Mouse (Mus musculus) heart, embryonic 14.5 days (tissue): Measurements from ENCODE around the gene Gm11238. TPM values are rescaled to one million over a fixed set of nuclear protein-coding genes. Genes with fewer than 3 reads are reported as not detected.
"Not testable (repeated sequence)": the region's sequence is repeated elsewhere in the genome, so short reads cannot be mapped to it uniquely, and the experiment has no call there.

Experiments
- ATAC-seq: fragments of 200-750 bp; cut with Nextera tagmentation; 2 replicates; pipeline ENCODE4 v1.8.0; 2017; ENCODE audit warnings: low read depth, moderate TSS enrichment; ENCODE audit not compliant: insufficient number of reproducible peaks, insufficient read depth, low FRiP score
- H3K27ac ChIP-seq, 2 experiments: fragments of 200-500 bp in 1 of 2; fragments of 300-500 bp in 1 of 2; sonication (generic) in 1 of 2; replicated peaks in 1 of 2; 2 replicates each; pipeline ENCODE4 v1.5.1; 2012 to 2014; ENCODE audit warnings: low read depth in 2 of 2, low read length in 2 of 2, control low read depth in 1 of 2, mild to moderate bottlenecking in 1 of 2, mixed read lengths in 1 of 2; ENCODE audit not compliant: control insufficient read depth in 1 of 2, insufficient read depth in 1 of 2
- H3K27me3 ChIP-seq: fragments of 300-500 bp; sonication (generic); 2 replicates; pipeline ENCODE4 v1.6.1; 2014; ENCODE audit warnings: mild to moderate bottlenecking, low read length, control low read depth; ENCODE audit not compliant: control insufficient read depth, insufficient read depth
- H3K36me3 ChIP-seq: fragments of 300-500 bp; sonication (generic); 2 replicates; pipeline ENCODE4 v1.6.1; 2014; ENCODE audit warnings: mild to moderate bottlenecking, control low read depth, low read length, mixed read lengths; ENCODE audit not compliant: control insufficient read depth, insufficient read depth
- H3K4me1 ChIP-seq, 2 experiments: fragments of 200-500 bp in 1 of 2; fragments of 300-500 bp in 1 of 2; sonication (generic) in 1 of 2; 2 replicates each; pipeline ENCODE4 v1.6.1; 2012 to 2014; ENCODE audit warnings: low read length in 2 of 2, control low read depth in 1 of 2, mixed read lengths in 1 of 2; ENCODE audit not compliant: control insufficient read depth in 2 of 2, insufficient read depth in 2 of 2
- H3K4me2 ChIP-seq: fragments of 300-500 bp; sonication (generic); 2 replicates; pipeline ENCODE4 v1.6.1; 2014; ENCODE audit warnings: mild to moderate bottlenecking, low read length
- H3K4me3 ChIP-seq, 2 experiments: fragments of 200-500 bp in 1 of 2; fragments of 300-500 bp in 1 of 2; sonication (generic) in 1 of 2; 2 replicates each; pipeline ENCODE4 v1.5.1; 2012 to 2014; ENCODE audit warnings: low read length in 2 of 2, mild to moderate bottlenecking in 2 of 2, control low read depth in 1 of 2, low read depth in 1 of 2, moderate library complexity in 1 of 2; ENCODE audit not compliant: control insufficient read depth in 1 of 2, insufficient read depth in 1 of 2
- H3K9ac ChIP-seq: fragments of 300-500 bp; sonication (generic); 2 replicates; pipeline ENCODE4 v1.6.1; 2014; ENCODE audit warnings: mild to moderate bottlenecking, low read length
- H3K9me3 ChIP-seq: fragments of 300-500 bp; sonication (generic); 2 replicates; pipeline ENCODE4 v1.6.1; 2016; ENCODE audit warnings: low read length, control low read depth; ENCODE audit not compliant: control insufficient read depth
- WGBS: fragments of 180-500 bp; shearing (Covaris S2); extraction: QIAGEN DNeasy Blood & Tissue Kit; methylation state at CpG from one replicate; pipeline ENCODE4 v1.1.7; 2014; 5-methylcytosine and 5-hydroxymethylcytosine counted together
- polyA plus RNA-seq: library from polyadenylated mRNA; unstranded; fragments of >200 nt; fragmentation: Nextera tagmentation; extraction: Ambion mirVana; gene quantifications from 2 replicates; pipeline ENCODE4 v1.2.1, GENCODE M21; 2014

Gm11238 gene
- not detected in 2 replicates for polyA plus RNA-seq

DNA sequence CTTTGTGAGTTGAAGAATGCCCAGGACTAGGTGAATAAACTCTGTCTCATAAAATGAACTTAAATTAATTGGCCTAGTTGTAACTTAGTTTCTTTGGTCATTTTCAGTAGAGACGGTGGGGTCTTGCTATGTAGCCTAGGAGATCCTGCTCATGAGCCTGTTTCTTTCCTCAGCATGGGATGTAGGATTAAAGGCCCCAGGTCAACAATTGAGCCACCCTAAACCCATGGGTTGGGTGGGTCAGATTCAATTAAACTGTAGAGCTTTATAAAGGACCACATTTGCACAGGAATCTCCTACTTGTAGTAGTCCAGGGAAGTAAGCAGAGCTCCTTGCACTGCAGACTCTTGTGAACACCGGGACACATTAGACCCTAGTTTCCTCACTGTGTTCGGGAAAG, at the start of gene Gm11238:
Gm11238 (plus strand) TSS at position 301 of the 400 bp plus-strand sequence.
- H3K27me3 ChIP-seq, H3K9ac ChIP-seq, H3K9me3 ChIP-seq, H3K4me2 ChIP-seq, H3K4me3 ChIP-seq, H3K27ac ChIP-seq, H3K36me3 ChIP-seq, ATAC-seq, H3K4me1 ChIP-seq: not testable (repeated sequence)
- WGBS = no CpG with 5 or more reads among the region's 3 CpGs

DNA sequence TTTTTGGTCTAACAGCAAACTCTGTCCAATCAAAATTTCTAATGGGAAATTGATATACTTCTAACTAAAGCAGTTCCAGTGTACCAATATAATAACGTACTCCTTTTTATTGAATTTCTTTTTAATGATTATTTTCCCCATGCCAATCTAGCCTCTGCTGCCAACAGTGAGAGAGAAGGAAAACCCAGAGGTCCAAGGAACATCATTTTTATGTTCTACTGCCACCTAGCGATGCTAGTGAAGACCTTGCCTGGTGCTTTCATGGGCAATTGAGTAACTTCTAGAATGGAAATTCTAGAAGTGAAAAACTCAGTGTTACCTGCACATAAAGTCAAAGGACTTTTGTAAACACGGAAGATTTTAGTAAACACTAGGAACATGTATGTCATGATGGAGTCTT, 8.4 kb upstream of the Gm11238 start:
- WGBS = 12% methylated on average over 3 of the region's 3 CpGs
- Histone ChIP-seq H3K9me3 (no peaks in the 10 kb centered on the region), H3K4me3 (no peak overlapping the region), H3K27ac (no peak overlapping the region), H3K4me1 (no peaks in the 10 kb centered on the region), H3K27me3 (no peaks in the 10 kb centered on the region), H3K4me2 (no peak overlapping the region), H3K36me3 (no peaks in the 10 kb centered on the region), H3K9ac (no peak overlapping the region)
- ATAC-seq = no peak

DNA sequence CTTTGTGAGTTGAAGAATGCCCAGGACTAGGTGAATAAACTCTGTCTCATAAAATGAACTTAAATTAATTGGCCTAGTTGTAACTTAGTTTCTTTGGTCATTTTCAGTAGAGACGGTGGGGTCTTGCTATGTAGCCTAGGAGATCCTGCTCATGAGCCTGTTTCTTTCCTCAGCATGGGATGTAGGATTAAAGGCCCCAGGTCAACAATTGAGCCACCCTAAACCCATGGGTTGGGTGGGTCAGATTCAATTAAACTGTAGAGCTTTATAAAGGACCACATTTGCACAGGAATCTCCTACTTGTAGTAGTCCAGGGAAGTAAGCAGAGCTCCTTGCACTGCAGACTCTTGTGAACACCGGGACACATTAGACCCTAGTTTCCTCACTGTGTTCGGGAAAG, 15.0 kb downstream of the Gm11238 start, which contains the start of gene Gm11237:
Gm11237 (plus strand) TSS at position 301 of the 400 bp plus-strand sequence.
- H3K4me1 ChIP-seq, H3K27me3 ChIP-seq, ATAC-seq, H3K4me3 ChIP-seq, H3K9me3 ChIP-seq, H3K27ac ChIP-seq, H3K36me3 ChIP-seq, H3K9ac ChIP-seq, H3K4me2 ChIP-seq: not testable (repeated sequence)
- WGBS = no CpG with 5 or more reads among the region's 3 CpGs

DNA sequence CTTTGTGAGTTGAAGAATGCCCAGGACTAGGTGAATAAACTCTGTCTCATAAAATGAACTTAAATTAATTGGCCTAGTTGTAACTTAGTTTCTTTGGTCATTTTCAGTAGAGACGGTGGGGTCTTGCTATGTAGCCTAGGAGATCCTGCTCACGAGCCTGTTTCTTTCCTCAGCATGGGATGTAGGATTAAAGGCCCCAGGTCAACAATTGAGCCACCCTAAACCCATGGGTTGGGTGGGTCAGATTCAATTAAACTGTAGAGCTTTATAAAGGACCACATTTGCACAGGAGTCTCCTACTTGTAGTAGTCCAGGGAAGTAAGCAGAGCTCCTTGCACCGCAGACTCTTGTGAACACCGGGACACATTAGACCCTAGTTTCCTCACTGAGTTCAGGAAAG, 30.1 kb downstream of the Gm11238 start, which contains the start of gene Gm11236:
Gm11236 (plus strand) TSS at position 301 of the 400 bp plus-strand sequence.
- not testable (repeated sequence) for H3K9ac ChIP-seq, ATAC-seq, H3K36me3 ChIP-seq, H3K9me3 ChIP-seq, H3K27me3 ChIP-seq, H3K27ac ChIP-seq, H3K4me2 ChIP-seq, H3K4me1 ChIP-seq, H3K4me3 ChIP-seq
- no CpG with 5 or more reads among the region's 4 CpGs for WGBS

DNA sequence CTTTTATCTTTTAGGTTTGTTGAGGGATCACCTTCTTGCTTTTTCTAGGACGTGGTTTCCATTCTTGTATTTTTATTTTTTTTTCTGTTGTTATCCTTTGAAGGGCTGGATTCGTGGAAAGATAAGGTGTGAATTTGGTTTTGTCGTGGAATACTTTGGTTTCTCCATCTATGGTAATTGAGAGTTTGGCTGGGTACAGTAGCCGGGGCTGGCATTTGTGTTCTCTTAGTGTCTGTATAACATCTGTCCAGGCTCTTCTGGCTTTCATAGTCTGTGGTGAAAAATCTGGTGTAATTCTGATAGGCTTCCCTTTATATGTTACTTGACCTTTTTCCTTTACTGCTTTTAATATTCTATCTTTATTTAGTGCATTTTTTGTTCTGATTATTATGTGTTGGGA, 54.2 kb downstream of the Gm11238 start:
- H3K4me3 ChIP-seq, H3K27ac ChIP-seq, H3K4me2 ChIP-seq, H3K9ac ChIP-seq, ATAC-seq, H3K36me3 ChIP-seq, H3K27me3 ChIP-seq, H3K4me1 ChIP-seq, H3K9me3 ChIP-seq: not testable (repeated sequence)
- 66% methylated on average over 4 of the region's 4 CpGs for WGBS

DNA sequence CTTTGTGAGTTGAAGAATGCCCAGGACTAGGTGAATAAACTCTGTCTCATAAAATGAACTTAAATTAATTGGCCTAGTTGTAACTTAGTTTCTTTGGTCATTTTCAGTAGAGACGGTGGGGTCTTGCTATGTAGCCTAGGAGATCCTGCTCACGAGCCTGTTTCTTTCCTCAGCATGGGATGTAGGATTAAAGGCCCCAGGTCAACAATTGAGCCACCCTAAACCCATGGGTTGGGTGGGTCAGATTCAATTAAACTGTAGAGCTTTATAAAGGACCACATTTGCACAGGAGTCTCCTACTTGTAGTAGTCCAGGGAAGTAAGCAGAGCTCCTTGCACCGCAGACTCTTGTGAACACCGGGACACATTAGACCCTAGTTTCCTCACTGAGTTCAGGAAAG, 60.4 kb downstream of the Gm11238 start, which contains the start of gene Gm11239:
Gm11239 (plus strand) TSS at position 301 of the 400 bp plus-strand sequence.
- H3K4me2 ChIP-seq, ATAC-seq, H3K27me3 ChIP-seq, H3K4me1 ChIP-seq, H3K4me3 ChIP-seq, H3K9me3 ChIP-seq, H3K36me3 ChIP-seq, H3K27ac ChIP-seq, H3K9ac ChIP-seq: not testable (repeated sequence)
- WGBS = no CpG with 5 or more reads among the region's 4 CpGs

DNA sequence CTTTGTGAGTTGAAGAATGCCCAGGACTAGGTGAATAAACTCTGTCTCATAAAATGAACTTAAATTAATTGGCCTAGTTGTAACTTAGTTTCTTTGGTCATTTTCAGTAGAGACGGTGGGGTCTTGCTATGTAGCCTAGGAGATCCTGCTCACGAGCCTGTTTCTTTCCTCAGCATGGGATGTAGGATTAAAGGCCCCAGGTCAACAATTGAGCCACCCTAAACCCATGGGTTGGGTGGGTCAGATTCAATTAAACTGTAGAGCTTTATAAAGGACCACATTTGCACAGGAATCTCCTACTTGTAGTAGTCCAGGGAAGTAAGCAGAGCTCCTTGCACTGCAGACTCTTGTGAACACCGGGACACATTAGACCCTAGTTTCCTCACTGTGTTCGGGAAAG, 75.5 kb downstream of the Gm11238 start, which contains the start of gene Gm428:
Gm428 (plus strand) TSS at position 301 of the 400 bp plus-strand sequence.
- H3K9me3 ChIP-seq, H3K27ac ChIP-seq, H3K4me3 ChIP-seq, H3K9ac ChIP-seq, H3K4me1 ChIP-seq, H3K27me3 ChIP-seq, H3K4me2 ChIP-seq, H3K36me3 ChIP-seq, ATAC-seq: not testable (repeated sequence)
- WGBS = no CpG with 5 or more reads among the region's 4 CpGs
